Mouse (Mus musculus): Measurements from ENCODE around the gene Fezf1.

The Fezf1 gene

DNA sequence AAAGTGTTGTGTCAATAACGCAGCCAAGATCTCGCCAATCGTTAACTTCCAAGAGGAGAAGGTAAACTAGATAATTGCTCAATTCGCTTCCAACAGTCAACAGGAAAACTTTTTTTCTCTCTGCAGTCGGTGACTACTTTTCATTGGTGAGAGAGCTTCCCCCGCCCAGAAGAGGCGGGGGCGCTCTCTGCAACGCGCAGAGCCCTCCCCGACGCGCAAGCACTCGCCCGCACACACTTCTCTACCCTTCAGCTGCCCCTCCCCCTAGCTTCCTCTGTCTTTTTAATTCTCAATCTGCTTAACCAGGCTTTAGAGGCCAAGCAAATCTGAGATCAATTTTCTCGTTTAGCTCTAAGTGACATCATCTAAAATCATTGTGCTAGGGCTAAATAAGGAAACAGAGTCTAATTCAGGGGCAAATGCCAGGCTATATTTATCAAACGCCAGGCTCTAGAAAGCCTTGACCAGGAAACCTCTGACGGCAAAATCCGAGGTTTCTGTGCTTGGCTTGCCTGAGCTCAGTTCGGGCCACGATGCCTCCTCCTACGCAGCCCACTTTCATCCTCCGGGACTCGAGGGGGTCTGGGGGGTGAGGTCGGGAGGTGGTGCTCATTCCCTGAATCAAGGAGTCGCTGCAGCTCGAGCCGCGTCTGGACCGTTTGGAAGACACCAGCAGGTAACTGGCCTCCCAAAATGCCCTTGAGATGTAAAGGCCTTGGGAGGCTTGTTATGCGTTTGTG lies at the start of gene Fezf1:
Gene Fezf1, minus strand, starts transcription at position 50 of the 740 bp plus-strand sequence.
- DNase-seq (ENCODE audit: low read depth, low spot score), result no peak

DNA sequence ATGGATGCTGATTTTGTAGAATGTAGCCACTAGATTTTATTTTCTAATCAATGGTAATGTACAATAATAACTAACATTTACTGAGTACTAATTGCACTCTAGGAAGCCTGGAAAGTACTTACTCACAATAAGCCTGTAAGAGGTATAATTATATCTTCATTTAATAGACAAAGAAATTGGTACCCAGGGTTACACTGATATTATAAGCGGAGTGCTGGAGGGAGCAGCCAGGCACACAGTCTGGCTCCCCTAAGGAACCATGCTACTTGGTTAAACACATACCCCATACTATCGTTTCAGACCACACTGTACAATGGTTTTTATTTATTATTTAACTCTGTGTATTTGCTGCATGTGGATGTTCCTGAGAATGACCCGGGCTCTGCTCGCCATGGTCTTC lies 46.5 kb upstream of the Fezf1 start:
- DNase-seq (ENCODE audit: low read depth, low spot score), result no peak

DNA sequence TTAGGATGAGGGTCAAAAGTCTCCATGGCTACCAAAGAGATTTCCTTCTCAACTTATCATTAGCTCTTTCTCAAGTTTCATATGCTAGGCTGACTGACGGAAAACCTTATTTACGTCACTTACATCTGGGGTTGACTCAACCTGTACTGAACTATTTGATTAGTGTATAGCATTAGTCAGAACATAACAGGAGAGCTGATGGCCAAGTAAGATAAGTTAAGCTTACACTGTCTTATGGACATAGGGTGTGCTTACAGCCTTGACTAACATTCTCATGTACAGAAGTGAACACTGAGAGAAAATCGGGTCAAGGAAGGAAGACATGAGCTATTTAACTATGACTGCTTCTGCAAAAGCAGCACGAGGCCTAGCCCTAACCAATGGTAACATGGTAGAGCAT lies 40.6 kb upstream of the Fezf1 start:
- DNase-seq (ENCODE audit: low read depth, low spot score), result no peak

DNA sequence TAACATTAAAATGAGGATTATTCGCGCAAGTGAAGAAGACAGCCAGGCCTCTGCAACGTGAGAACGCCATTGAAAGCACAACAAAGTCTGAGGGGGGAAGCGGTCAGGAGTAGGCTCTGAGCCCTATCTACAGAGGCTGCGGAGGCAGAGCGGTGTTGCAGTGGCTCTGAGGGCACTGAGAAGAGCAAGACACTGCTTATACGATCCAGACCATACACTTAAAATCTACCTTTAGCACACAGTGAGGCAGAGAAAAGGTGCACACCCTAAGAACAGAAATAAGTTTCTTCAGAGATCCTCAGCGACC lies 33.3 kb upstream of the Fezf1 start:
- DNase-seq (ENCODE audit: low read depth, low spot score), result no peak

DNA sequence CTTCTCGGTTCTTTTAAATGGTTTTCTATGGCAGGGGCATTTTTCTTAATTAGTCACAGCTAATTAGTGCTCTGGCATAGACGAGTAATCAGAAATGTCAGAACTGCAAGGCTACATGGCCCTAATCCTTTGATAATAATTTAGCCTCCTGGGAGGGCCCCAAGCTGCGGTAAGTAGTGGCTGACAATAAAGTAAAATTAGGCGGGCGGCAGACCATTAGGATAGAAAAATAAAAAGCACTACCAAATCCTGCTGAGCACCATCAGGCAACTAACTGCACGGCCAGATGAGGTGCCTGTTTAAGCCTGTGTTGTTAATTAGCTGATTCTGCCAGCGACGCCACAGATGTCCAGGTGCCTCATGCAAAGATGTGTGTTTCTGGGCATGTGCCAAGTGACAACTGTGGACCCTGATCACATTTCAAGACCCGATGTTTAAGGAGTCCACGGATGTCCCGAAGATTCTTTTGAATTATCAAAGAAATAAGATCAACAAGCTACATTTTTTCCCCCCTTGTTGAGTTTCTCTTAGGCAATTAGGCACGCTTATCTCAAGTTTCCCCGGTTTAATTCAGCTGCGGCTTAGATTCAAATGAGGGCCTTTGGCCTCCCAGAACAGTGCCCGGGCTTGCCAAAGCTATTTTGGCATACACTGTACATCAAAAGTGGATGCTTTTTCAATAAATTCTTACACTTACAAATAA lies 32.8 kb upstream of the Fezf1 start:
- DNase-seq (ENCODE audit: low read depth, low spot score), result no peak

DNA sequence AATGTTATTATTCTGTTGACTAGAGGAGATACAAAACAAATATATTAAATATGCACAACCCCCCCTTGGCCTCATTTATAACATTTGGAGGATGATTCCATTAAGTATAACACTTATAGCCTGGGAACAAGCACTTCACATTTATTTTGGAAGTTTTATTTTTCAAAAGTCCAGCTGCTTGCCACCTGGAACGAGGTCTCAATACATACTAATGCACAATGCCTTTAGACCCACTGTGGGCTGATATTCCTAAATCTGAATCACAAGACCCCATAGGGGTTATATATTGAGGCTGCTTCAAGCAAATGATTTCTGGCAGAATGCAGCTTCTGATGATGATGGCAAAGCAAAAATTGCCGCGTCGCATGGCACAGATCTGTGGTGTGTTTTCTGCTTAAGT lies 25.3 kb upstream of the Fezf1 start:
- no peak for DNase-seq (ENCODE audit: low read depth, low spot score)

DNA sequence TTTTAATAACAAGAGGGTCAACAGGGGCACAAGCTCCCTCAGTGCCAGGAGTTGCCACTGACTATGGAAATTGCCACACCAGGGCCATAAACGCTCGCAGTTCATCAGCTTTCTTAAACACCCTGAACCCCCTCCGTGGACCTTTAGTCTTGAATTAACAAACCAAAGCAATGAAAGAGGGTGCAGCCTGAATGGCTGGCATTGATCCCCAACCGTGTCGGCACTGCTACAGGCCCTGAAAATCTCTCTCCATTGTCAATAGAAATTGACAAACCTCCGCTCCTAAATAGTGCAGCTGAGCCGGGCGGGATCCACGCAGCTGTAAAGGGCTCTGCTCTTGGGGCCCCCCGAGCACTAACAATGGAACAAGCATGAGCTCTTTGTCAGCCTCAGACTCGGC lies 24.8 kb upstream of the Fezf1 start:
- DNase-seq (ENCODE audit: low read depth, low spot score), result no peak

DNA sequence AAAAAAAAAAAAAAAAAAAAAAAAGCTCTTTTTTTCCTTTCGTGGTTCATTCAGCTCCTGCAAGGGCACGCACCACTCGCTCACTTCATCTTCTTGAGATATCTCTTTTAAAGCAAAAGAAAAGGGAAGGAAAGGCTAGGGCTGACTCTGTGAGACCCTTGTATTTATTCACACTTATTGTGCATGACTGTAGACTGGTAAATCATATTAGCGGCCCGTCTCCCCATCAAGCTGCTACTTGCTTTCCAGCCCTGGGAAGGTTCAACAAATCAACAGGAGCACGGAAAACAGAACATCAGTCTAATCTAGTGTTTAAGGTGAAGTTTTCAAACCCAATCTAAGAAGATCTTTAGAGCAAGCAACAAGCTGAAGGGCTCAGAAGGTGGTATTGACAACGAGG lies 24.4 kb upstream of the Fezf1 start:
- no peak for DNase-seq (ENCODE audit: low read depth, low spot score)

DNA sequence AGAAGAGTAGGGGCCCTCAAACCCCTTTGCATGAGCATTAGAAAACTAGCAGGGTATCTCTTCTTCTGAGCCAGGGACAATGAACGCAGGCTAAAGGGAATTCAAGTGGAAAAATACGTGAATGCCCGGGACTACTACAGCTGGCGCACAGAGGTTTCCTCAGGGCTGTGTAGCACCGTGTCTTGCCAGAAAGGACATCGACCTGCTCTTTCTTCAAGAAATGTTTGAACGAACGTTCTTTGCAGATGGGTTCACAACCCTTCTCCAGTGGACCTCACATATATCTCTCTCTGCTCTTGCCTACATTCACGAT lies 12.5 kb upstream of the Fezf1 start:
- no peak for DNase-seq (ENCODE audit: low read depth, low spot score)

DNA sequence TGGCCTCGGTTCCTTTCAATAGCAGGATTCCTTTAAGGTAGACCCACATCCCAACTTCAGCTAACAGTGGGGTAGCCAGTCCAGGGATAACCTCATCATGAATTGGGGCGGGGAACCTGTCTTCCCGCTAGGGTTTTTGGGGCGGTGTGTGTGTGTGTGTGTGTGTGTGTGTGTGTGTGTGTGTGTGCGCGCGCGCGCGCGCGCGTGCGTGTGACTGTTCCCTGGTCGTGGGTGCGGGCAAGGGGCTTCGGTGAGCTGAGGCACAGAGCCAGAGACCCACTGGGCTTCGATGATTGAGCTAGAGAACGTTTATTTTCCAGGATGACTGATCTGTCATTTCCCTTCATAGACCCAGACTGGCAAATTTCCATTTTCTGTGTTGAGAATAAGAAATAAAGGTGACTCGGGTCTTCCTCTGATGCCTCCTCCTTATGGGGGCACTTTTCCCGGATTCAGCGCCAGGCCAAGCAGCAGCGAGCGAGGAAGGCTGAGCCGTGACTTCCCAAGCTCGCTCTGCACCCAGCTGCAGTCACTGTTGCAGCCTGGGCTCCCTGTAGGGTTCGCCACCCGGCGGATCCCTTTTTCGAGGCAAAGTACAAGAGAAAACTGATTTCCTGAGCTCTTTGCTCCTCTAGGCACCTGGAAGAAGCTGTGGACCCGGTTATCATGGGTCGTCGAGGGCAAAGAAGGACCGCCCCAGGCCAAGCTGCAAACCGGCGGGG lies 12.0 kb upstream of the Fezf1 start:
- DNase-seq (ENCODE audit: low read depth, low spot score), result no peak

DNA sequence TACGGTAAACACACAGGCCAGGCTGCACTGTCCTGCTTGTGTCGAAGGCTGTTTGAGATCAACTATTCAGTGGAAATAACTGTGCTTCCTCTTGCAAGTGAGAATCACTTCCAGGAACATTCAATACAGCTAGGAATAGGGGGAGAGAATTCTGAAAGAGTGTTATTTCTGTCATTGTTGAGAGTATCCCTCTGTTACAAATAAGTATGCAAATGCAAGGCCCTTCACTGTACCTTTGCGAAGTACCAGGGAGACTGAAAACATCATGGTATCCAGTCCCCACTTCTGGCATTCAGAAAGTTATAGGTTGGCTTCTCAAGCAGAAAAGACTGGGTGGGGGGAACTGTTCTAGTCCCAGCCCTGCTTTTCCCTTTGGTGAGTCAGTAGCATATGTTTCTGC lies 9.8 kb upstream of the Fezf1 start:
- no peak for DNase-seq (ENCODE audit: low read depth, low spot score)

DNA sequence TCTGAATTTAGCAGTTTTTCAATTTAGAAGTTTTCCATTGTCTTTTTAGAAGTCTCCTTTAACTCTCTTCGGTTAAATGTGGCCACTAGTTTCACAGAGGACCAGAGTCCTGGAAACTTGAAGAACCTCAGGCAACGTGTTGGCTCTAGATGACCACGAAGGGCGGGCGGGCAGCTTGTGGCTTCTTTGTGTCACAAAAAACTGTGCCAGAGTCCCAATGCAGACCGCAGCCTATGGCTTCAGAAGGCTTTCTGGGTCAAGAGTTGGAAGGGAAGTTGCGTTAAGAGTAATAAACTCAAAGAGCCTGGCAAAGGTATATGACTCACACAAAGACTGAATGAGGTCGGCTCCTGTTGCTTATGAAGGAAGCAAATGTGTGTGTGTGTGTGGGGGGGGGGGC lies 7.0 kb upstream of the Fezf1 start:
- no peak for DNase-seq (ENCODE audit: low read depth, low spot score)

DNA sequence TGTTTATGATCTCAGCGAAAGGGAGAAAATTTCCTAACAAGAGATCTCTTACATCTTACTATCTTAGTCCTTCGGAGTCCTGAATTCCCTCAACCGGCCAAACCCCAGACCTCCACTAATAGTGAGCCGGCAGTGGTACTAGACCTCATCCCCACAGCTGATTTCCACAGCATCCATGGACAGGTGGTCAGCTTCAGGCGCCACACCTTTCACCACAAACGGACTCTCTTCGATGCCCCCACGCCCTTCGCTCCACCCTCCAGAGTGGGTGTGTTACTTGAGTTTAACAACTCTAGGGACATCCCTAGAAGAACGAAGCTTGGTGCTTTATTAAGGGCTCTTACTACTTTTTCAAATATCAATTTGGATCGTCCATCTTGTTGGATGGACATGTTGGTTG lies 6.5 kb upstream of the Fezf1 start:
- no peak for DNase-seq (ENCODE audit: low read depth, low spot score)

DNA sequence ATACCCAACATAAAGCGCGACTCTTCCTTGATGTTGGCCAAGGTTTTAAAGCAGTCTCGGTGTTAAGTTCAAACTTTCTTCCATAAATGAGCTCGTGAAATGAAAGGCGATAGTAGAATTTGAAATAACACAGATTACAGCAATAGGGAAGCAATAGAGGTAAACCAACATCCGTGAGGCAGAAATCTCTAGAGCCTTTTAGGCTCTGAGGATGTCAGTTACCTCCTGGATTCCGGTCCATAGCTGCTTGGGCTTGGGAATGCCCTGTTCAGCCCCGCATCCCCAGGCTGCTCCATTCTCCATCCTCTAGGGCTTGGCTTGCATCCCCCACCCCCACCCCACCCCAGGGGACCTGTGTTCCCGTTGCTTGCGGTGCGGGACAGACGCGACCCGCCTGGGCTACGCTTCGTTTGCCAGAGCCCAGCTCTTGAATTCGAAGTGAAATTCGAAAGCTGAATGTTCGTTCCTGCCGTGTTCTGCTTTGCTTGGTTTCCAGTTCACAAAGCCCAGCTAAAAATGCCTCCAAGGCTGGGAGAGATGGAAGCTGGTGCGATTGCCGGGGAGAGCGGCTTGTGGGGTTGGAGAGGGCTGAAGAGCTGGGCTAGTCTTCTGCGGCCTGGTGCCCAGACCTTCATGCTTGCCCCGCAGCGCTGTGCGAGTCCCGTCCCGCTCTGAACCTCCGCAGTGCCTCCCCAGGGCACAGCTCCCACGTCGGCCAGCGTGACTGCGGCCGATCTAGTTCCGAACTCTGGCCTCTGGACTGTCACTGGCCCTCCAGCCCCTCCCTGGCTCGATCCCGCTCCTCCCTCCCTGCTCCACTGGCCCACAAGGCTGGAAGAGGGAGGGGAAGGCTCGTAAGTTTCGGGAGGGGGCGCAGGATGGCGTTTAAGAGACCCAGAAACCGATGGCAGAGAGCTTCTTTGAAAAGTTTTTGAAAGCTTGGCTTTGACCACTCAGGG lies 5.5 kb upstream of the Fezf1 start:
- DNase-seq (ENCODE audit: low read depth, low spot score), result no peak

DNA sequence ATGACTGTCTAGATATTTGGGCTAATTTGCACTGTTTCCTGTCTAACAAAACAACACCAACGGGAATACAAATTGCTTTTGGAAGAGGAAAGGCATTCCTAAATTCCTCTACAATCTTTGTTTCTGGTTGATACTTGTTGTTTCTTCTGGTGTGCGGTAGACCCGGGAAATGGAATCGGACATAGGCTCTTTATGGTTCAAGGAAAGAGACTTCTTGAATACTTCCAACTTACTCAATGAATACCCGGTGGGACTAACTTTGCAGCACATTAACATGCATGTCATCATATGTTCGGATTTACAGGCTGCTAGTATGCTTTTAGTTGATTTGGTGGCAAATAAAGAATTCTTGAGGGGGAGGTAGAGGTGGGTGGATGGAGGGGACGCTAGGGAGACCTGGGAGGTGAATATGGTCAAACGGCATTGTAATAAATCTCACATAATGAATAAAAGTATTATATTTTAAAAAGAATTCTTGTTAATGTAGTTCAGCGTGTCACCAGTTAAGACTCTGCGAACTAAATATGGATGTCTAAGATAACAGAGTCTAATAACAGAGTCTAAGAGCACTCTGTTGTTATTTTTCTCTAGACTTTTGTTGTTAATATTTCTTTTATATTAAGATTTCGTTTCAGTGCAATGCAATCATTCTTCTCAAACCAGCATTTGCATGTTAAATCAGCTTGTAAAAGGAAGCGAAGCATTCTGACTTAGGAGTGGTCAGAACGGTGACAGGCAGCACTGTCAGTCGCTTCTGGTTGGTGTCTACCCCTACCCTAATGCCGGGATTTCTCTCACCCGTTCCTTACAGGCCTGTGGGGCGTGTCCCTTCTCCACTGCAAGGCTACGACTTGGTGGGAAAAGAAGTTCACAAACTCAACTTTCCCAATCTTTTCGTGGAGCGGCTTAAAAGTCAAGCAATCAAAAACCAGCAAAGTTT lies 4.3 kb upstream of the Fezf1 start:
- DNase-seq (ENCODE audit: low read depth, low spot score), result no peak

DNA sequence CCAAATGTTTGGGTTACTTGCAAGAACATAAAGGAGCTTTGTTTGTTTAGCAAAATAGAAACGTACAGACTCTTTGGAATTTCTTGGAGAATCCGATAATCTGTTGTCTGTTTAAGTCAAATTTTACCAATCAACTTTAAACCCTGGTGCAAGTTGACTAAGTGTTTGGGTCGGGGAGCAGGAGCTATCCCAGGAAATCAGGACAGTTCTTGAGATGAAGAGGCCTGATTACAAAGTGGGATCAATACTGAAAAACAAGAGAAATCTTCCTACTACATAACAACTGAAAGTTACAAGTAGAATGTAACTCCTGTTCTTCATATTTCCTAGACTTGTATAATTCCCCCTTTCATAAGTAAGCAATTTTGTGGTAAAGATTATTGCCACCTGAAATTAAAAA lies 3.3 kb upstream of the Fezf1 start:
- no peak for DNase-seq (ENCODE audit: low read depth, low spot score)

DNA sequence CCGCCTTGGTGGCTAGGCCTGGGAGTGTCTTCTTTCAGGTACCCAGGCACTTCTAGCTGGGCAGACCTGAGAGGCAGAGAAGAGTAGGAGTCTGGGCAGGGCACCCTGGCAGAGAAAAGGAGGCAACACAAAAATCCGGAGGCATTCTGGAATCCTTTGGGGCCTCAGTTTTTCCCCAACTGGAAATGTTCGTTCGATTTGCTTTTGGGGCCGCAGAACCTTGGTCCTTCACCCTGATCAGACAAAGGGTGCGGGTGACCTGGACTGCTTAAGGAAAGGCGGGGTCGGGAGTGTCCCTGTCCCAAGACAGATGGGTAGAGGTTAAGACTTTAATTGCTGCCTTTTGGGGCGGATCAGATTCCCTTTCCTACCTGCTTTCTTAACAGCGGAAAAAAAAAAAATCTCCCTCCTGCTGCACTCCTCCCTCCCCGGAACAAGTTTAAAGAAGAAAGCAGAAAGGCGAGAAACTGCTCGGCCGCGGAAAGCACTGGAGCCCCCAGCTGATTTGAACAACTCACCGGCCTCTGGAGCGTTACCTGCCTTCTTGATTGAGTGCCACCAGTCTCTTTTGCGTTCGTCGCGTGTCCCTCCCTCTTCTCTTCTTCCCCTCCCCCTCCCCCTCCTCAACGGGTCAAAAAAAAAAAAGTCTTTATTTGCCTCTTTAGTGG lies 2.3 kb upstream of the Fezf1 start:
- DNase-seq (ENCODE audit: low read depth, low spot score), result no peak

DNA sequence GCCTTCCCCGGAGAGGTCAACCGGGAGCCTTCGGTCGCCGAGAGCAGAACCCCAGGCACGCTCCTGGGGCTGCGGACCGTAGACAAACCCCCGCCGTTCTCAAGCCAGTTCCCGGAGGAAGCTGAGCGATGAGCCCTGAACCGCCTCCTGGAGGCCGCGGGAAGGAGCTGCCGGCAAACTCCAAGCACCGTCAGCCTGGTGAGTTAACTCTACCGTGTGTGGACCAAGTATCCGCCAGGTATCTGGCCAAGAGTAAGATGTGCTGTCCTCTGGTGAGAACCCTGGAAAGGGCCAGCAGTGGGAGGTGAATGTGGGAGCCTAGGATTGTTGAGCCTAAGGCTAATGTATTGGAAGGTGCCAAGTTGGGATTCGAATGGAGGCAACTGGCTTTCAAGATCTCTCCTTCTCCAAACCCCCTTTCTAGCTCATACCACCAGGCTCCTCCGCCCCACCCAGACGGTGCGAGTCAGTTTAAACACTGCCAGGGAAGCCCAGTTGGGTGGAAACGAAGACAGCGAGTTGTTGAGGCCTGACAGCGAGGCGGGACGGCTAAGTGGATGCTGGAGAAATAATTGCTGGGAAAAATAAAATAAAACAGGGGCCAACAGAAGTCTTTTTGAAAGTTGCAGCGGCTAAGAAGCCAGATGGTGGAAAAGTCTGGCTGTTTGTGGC lies 1.6 kb upstream of the Fezf1 start:
- no peak for DNase-seq (ENCODE audit: low read depth, low spot score)

DNA sequence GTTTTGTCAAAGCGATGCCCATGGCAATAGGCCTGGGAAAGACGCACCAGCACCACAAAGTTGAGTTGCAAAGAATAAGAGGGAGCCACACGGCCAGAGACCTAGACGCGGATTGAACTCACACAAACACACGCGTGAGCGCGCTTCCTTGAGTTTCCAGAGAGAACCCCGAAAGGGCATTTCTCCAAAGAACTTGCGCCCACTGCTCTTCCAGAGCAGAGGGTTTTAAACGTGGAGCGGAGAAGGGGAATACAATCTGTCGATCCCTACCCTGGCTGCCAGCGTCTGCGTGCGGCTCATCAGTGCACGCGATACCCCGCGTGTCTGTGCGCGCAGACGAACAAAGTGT lies 865 bp upstream of the Fezf1 start:
- no peak for DNase-seq (ENCODE audit: low read depth, low spot score)

All from 3T3-L1 (cell line).